Mouse (Mus musculus) spleen, postnatal 4 days (tissue): ENCODE results near the gene Ttc3.
"Not testable (repeated sequence)": the region's sequence is repeated elsewhere in the genome, so short reads cannot be mapped to it uniquely, and the experiment has no call there.

Source experiments
- DNase-seq, 2 experiments: peaks; one replicate each; pipeline ENCODE4 v3.0.0; 2022; ENCODE audit warnings: low spot score in 2 of 2

Gene Ttc3

GRCm38 (mm10) chr16:94428948-94429347 lies 58.5 kb downstream of the Ttc3 start:
- DNase-seq = no peak

DNA sequence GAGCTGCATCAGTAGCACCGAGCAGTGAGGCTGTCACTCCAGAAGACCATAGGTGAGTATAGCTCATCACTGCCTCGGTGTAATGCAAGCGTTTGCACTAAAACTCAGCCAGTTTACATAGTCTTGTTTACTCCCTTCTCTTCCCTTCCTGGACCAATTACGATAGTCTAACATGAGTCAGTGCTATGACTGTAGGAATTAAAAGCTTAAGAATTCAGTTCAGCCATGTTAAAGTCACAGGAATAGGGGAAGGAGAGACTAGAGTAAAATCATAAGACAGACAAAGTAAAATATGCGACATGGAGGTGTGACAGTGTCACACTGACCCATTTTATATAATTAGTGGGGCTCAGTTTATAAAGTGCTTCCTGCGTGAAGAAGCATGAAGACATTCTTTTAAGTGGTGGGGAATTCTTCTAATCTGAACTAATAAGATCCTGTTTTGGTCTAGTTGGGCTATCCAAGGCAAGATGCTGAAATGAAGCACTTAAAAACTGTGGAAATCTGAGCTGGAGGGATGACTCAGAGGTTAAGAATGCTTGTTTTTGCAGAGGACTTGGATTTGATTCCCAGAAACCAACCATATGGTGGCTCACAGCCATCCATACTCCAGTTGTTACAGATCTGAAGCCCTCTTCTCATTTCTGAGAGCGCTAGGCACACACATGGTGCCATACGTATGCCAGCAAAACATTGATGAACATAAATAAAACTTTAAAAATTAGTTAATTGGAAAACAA lies 65.2 kb downstream of the Ttc3 start:
- DNase-seq = no peak

- DNase-seq = no peak
Measured at GRCm38 (mm10) chr16:94436801-94437200, 66.4 kb downstream of the Ttc3 start.

DNA sequence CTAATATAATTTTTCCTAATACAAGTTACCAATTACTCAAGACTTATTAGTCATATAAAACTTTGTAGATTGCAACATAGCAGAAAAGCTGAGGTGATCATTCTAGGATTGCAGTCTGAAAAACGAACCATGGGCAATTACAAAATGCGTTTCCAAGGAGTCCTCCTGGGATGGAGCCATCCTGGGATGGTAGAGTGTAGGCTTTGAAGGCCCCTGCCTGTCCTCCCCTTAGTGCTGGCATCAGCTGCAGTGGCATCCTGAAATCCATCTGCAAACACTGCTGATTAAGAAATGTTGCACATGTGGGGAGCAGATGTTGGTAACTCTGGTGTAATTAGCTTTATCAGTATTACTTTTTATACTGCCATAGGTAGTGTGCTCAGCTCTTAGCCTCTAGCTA lies 70.9 kb downstream of the Ttc3 start:
- DNase-seq = no peak

DNA sequence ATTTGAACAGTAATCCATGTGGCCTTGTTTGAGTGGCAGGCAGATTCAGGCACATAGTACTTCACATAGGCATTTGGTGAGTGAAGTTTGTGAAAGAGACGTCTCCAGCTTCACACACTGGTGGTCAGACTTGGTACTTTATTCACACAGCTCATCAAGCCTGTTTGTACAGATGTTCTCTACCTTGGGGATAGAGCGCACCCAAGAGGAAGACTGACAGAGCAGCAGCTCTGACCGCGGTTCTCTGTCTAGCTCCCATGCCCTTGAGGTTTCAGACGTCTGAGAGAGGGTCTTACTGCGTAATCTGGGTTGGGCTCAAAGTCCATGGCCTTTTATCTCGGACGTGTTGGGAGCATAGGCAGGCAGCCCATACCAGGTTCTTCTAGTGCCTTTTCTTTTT lies 78.7 kb downstream of the Ttc3 start:
- DNase-seq = no peak

GRCm38 (mm10) chr16:94449632-94450031 lies 79.2 kb downstream of the Ttc3 start:
- DNase-seq = no peak

GRCm38 (mm10) chr16:94451545-94452488 lies 81.4 kb downstream of the Ttc3 start:
- no peak for DNase-seq

GRCm38 (mm10) chr16:94452768-94453167 lies 82.3 kb downstream of the Ttc3 start:
- no peak for DNase-seq

DNA sequence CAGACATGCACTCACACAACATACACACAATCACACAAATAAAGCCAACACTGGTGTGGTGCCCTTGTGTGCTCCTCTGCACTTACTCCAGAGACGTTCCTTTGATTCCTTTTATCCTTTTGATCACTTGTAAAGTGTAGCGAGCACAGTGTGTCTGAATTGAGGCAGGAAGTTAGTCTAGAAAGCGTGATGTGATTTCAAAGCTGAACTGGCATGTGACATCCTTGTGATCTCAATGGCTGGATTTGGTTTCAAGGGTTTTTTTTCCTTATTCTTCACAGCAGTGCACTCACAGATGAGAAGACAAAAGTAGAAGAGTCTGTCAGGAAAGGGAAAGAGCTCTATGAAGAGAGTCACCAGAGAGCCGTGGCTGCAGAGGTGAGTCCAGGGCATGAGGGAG lies 83.7 kb downstream of the Ttc3 start:
- DNase-seq = no peak

GRCm38 (mm10) chr16:94464067-94464466 lies 93.6 kb downstream of the Ttc3 start:
- no peak for DNase-seq

GRCm38 (mm10) chr16:94465900-94466299 lies 95.5 kb downstream of the Ttc3 start:
- no peak for DNase-seq

GRCm38 (mm10) chr16:94466317-94466716 lies 95.9 kb downstream of the Ttc3 start:
- DNase-seq = not testable (repeated sequence)

DNA sequence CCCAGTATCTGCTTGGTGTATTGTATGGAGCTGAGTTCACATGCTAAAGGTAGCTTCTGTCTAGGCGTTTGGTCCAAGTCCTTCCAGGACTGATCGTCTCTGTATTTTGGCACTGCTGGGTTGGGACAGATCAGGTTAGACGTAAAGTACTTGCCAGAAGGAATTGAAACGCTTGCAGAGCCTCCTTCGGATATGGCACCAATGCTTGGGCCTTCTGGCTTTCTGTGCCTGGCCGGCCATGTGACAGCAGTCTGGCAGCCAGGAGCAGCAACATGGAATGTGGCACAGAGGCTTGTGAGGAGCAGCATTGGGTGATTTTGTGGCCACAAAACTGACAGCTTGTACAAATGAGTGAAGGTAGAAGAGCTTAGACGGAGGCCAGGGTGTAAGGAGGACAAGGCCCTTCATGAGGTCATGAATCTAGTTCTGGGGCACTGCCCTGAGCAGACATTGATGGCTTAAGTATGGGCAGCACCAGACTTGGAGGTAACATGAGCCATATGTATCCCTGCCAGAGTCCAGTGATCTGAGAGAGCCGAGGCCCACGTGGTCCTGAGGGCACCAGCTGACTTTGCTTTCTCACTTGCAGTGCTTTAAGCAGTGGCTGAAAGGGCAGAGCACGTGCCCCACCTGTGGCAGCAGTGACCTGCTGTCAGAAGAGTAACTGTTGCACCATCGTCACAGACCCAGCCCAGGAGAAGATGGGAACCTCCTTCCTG lies 97.1 kb downstream of the Ttc3 start:
- DNase-seq = no peak

DNA sequence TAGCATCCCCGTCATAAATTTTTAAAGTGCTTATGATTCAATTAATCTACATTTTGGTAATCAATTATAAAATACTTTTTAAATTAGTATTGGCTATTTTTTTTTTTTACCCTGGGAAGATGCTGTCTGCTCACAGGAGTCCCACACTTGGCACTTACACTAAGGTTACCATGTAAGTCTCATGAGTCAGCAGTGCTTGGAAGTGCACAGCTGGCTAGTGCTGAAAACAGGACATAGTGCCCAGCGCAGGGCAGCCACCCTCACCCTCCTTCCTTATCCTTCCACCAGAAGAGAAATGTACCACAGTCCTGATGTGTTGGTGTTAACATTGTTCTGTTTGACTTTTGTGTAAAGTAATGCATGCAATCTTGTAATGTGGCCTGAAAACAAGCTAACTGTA lies 98.0 kb downstream of the Ttc3 start:
- no peak for DNase-seq

DNA sequence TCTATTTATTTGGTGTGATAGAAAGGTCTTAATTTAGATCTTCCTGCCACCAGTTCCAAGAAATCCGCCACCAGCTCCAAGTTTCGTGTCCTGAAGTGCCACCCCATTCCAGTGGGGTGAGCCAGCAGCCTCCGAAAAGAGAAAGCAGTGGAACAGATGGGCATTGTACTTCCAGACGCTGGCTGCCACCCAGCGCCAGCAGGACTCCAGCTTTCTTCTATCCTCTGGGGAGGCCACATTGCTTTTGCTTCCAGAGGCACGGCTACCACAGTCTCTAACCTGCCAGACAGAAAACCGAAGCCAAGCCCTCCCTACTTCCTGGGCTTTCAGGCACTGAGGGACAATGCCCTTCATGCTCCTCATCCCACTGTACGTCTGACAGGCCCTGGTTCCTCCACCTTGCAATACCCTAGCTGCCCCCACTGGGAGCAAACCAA lies 102.1 kb downstream of the Ttc3 start:
- DNase-seq = no peak

DNA sequence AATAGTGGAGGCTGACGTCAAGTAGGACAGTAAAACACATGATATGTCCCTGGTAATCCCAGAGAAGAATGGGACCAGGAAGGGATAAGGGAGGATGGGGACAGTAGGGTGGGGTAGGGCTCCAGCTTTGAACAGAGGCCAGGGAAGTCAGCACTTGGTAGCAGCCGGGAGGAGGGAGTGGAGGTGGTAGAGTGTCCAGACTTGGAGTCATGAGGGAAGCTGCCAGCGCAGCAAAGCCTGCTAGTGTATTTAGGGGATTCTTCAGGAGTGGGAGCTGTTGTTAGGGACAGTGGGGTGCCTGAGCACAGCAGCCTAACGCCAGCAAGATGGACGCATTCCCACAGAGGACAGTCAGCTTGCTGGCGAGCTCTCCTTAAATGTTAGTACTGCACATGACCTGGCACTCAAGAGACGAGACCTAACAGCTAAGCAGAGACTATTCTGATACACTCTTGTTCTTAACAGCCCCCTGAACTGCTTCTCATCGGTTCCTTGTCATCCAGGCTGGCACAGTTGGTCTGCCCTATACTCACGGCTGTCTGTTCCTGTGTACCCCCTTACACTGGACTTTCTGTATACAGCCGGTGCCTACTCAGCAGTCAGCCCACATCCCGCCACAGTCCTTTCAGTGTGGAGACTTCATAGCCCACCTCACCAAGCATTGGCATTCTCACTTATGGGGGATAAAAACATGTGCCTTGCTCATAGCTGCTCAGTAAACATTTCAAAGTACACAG lies 102.8 kb downstream of the Ttc3 start:
- no peak for DNase-seq

DNA sequence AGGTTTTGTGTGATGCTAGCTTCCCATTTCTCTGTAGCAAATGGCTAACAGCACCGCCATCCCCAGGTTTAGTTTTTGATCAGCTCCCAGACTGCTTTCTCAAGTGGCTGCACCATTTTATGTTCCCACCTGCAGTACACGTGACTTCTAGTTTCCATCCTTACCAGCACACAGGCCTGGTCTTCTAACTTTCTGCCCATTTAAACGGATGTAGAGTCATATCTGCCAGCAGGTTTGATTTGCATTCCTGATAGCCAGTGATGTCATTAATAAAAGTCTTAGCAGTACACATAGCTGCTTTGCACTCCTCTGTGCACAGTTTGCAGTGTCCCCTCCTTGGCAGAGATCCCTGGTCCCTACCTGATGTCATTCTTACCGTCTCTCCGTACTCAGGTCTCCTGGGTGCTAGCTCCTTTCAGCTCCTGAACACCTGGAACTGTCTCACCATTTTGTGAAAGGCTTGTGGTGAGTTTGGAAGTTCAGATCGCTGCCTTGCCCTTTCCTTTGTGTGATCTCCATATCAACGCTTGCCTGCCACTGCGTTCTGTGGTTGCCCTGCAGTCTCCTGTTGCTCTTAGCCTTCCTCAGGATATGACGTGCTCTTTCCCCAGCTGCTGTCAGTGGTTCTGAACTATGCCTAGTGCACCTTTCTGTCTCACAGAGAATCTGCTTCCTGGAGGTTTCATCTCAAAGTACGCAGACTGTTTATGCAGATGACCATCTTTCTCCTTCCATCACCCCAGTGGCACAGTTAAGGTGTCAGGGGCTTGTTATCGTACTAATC lies 114.5 kb downstream of the Ttc3 start:
- no peak for DNase-seq

- no peak for DNase-seq
Measured at GRCm38 (mm10) chr16:94487341-94487740, 116.9 kb downstream of the Ttc3 start.

DNA sequence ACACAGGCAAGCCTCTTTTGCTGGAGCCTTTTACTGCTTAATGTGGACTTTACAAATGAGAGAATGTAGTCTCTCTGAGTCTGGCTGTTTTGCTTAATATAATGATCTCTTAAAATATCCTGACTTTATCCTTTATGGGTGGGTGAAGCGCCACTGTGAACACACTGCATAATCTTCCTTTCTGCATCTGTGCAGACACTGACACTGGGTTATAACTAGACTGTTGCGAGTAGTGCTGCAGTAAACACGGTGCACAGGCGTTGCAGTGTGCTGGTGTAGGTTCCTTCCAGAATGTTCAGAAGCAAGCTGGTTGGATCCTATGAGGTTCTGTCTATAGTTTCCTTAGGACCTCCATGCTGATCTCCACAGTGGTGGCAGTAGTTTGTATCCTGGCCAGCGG lies 118.9 kb downstream of the Ttc3 start:
- no peak for DNase-seq

GRCm38 (mm10) chr16:94497176-94497575 lies 126.8 kb downstream of the Ttc3 start:
- DNase-seq = not testable (repeated sequence)

DNA sequence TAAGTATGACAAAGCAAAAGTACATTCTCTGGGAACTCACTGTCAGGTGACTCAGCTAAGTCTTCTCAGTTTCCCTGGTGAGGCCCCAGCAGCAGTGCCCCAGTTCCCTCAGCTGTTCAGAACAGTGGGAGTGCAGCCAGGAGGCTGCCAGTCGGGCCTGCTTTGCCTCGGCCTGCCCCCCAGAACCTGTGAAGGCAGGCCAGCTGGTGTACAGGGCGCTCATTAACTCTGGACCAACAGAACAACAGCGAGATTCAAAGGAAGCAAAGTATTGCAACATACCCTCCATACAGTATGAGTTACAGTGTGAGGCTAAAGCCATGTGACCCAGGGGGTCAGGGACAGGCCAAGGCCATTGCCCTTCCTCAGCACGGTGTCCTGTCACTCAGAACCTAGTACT lies 127.5 kb downstream of the Ttc3 start:
- DNase-seq = no peak
